Mouse (Mus musculus): ENCODE results near the gene Mcidas.

The Mcidas gene

DNA sequence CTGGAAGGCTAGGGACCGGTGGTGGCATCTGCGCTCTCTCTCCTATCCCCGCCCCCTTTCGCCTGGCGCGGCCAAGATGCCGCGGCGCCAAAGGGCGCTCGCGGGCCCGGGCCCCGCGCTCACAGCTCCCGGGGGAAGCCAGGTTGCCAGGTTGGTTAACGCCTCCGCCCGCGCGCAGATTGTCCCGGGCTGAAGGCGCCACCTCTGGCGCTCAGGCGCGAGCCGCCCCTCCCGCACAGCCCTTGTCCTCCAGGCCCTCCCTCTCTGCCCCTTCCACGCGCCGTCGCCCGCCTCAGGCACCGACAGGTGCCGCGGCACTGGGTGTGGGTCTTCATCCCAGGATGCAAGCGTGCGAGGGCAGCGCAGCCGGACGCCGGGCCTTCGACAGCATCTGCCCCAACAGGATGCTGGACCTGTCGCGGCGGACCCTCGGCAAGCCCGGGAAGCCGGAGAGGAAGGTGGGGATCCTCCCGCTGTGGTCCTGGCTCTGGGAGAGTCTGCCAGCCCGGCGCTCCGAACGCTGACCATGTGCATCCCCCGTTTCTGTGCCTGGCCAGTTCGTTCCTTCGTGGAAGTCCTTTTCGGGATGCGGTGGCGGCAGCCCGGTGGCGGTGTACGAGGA is at the start of gene Mcidas:
TSS of gene Mcidas (plus strand) at position 315 of the 622 bp plus-strand sequence.
- in situ Hi-C loops (cut with MboI; ENCODE audit: low sequenced_read_pairs): no loop called here

DNA sequence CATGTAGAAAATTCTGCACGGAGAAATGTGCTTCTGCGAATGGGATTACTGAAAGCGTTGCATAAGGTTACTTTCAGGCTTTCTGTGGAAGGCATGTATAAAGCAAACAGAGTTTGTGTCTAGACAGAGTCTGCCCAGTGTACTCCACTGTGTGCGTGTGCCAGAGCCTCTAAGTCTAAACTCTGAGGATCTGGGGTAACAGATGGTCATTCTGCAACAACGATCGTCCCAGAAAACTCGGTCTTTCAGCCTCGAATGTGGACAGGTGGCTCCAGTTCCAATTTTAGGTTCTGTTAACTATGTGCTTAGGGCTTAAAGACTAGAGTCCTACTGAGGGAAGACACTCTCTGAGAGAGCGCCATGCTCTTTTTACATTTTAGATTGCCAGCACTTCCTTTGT is 48.3 kb upstream of the Mcidas start:
- in situ Hi-C loops (cut with MboI; ENCODE audit: low sequenced_read_pairs): no loop called here

GRCm38 (mm10) chr13:112945900-112946299 is 47.7 kb upstream of the Mcidas start:
- in situ Hi-C loops (cut with MboI; ENCODE audit: low sequenced_read_pairs): no loop called here

DNA sequence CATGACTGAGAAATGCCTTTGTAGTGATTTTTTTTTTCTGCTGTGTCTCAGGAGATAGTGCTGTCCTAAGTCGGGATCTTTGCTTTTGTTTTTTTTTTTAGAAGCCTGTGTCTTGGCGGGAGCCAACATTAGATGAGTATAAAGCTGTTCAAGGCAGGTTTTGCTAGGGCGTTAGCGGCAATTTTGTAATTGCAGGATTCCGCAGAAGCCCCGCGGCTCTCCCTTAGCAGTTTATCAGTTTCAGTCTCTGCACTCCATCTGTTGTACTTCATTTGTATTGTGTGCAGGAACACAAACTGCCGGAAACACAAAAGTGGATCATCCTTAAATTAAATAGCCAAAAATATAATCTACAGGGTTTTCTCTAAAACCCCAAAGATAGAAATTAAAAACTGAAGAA is 39.6 kb upstream of the Mcidas start:
- in situ Hi-C loops (cut with MboI; ENCODE audit: low sequenced_read_pairs): no loop called here

GRCm38 (mm10) chr13:112963081-112963480 is 30.6 kb upstream of the Mcidas start:
- in situ Hi-C loops (cut with MboI; ENCODE audit: low sequenced_read_pairs): no loop called here

DNA sequence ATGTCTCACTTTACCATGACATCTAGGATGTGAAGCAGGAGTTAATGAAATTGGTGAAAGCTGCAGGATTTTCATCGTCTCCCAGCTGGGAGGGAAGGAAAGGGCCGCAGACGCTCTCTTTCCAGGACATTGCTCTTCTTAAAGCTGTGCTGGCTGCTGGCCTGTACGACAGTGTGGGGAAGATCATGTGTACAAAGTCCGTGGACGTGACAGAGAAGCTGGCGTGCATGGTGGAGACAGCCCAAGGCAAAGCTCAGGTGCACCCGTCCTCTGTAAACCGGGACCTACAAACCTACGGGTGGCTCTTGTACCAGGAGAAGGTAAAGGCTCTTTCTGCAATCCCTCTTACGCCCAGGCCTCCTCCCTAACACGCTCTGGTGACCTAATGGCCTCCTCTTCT is 29.2 kb upstream of the Mcidas start:
- in situ Hi-C loops (cut with MboI; ENCODE audit: low sequenced_read_pairs): no loop called here

GRCm38 (mm10) chr13:112967267-112967666 is 26.4 kb upstream of the Mcidas start:
- in situ Hi-C loops (cut with MboI; ENCODE audit: low sequenced_read_pairs): no loop called here

DNA sequence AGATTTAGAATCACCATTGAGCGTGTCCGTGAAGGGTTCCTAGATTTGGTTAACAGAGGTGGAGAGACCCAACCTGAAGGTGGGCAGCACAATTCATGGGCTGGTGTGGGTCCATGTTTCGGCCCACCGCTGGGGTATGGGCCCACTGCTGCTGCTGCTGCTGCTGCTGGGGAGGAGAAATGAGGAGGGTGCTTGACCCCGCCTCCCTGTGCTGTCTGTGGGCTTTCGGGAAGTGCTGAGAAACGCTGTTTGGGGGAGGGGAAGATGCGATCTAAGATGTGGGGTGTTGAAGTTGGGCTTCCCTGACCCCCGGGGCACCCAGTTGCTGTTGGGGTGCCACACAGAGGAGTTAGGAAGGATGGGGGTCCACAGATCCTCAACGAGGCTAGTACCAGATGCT is 16.9 kb upstream of the Mcidas start:
- in situ Hi-C loops (cut with MboI; ENCODE audit: low sequenced_read_pairs): no loop called here

- in situ Hi-C loops (cut with MboI; ENCODE audit: low sequenced_read_pairs): no loop called here
Measured at GRCm38 (mm10) chr13:112985605-112986450, 7.8 kb upstream of the Mcidas start.

- in situ Hi-C loops (cut with MboI; ENCODE audit: low sequenced_read_pairs): no loop called here
Measured at GRCm38 (mm10) chr13:112986451-112986950, 7.1 kb upstream of the Mcidas start.

- in situ Hi-C loops (cut with MboI; ENCODE audit: low sequenced_read_pairs): no loop called here
Measured at GRCm38 (mm10) chr13:112987532-112987943, 6.1 kb upstream of the Mcidas start, which contains the start of gene Ccno. TSS of gene Ccno (plus strand) at chr13:112987802.

DNA sequence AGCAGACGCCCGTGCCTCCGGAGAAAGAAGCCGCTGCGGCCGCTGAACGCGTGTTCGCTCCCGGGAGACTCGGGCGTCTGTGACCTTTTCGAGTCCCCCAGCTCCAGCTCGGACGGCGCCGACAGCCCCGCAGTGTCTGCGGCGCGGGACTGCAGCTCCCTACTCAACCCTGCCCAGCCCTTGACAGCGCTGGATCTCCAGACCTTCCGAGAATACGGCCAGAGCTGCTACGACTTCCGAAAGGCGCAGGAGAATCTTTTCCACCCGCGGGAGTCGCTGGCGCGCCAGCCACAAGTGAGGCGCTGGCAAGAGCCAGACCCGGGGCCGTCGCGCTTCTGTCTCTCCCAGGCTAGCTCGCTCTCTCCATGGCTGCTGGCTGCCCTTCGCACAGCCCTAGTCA is 5.7 kb upstream of the Mcidas start:
- in situ Hi-C loops (cut with MboI; ENCODE audit: low sequenced_read_pairs): no loop called here

DNA sequence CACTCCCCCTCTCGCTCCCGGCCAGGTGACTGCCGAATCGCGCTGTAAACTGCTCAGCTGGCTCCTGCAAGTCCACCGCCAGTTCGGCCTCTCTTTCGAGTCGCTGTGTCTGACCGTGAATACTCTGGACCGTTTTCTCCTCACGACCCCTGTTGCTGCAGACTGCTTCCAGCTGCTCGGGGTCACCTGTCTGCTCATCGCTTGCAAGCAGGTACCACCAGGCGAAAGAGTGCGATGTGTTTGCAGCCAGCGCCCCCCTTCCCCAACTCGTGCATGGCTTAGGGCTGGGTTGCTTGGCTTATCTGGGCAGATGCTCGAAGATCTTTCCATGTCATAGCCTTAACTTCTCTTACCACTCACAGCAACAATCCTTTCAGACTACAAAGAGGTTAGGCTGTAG is 4.8 kb upstream of the Mcidas start:
- in situ Hi-C loops (cut with MboI; ENCODE audit: low sequenced_read_pairs): no loop called here

DNA sequence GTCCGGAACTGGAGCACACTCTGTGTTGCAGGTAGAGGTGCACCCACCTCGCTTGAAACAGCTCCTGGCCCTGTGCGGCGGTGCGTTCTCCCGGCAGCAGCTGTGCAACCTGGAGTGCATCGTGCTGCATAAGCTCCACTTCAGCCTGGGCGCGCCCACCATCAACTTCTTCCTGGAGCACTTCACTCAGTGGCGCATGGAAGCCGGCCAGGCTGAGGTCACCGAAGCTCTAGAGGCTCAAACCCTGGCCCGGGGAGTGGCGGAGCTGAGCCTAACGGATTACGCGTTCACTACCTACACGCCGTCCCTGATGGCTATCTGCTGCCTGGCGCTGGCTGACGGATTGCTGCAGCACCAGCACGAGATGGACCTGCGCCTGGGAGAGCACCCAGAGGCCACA is 4.1 kb upstream of the Mcidas start:
- in situ Hi-C loops (cut with MboI; ENCODE audit: low sequenced_read_pairs): no loop called here

DNA sequence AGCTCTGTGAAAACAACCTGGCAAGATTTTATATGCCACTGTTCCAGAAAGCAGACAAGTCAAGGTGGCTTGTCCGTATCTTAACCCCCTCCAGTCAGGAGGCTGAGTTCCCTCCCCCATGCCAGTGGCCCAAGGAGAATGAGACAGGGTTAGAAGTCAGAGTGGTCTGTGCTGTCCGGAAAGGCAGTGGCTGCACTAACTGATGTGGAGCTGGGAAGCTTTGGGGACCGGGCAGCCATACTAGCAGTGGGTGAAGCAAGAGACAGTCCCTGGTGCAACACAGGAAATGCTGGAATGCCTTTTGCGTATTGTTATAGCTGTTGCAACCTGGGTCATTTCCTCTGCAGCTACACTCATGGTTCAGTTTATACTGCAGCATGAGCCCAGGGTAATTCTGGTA is 3.3 kb upstream of the Mcidas start:
- in situ Hi-C loops (cut with MboI; ENCODE audit: low sequenced_read_pairs): no loop called here

DNA sequence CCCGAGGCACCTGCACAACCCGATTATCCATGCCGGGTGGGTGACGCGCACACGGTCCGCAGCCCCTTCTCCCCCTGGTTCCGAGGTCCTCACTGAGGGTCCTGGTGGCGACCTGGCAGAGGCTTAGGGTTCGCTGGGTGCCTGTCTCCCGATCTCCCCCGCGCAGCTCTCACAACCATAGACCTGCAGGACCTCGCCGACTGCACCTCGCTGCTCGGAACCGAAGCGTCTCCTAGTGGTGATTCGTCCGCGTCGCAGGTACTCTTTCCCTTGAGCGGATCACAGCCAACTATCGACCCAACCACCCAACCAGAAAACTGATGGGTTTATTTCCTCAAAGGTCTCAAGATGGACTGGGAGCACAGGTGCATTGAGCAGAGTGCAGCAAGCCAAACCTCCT is 546 bp downstream of the Mcidas start:
- in situ Hi-C loops (cut with MboI; ENCODE audit: low sequenced_read_pairs): no loop called here

- in situ Hi-C loops (cut with MboI; ENCODE audit: low sequenced_read_pairs): no loop called here
Measured at GRCm38 (mm10) chr13:112996407-112996806, 2.8 kb downstream of the Mcidas start.

GRCm38 (mm10) chr13:112997369-112997768 is 3.7 kb downstream of the Mcidas start:
- in situ Hi-C loops (cut with MboI; ENCODE audit: low sequenced_read_pairs): no loop called here

GRCm38 (mm10) chr13:112998427-112999201 is 5.0 kb downstream of the Mcidas start:
- in situ Hi-C loops (cut with MboI; ENCODE audit: low sequenced_read_pairs): no loop called here

DNA sequence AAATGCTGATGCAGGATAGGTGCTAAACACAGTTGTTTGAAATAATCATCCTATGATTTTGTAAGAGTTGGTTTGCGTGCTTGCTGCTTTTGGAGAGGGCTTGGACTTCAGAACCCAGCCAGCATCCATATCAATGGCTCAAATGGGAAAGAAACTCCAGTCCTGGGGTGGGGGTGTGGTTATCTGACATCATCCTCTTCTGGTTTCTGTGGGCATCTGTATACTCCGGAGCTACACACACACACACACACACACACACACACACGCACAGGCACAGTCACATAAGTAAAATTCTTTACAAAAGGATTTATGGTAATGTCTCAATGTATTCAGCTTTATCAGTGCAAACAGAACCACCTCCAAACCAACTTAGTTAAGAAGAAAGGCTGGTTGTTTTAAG is 6.4 kb downstream of the Mcidas start:
- in situ Hi-C loops (cut with MboI; ENCODE audit: low sequenced_read_pairs): no loop called here

- in situ Hi-C loops (cut with MboI; ENCODE audit: low sequenced_read_pairs): no loop called here
Measured at GRCm38 (mm10) chr13:113000576-113001318, 7.1 kb downstream of the Mcidas start.
